Mouse (Mus musculus) erythroblast, embryonic 14.5 days (primary cell): ENCODE data around the gene Serhl. TPM values are rescaled to one million over a fixed set of nuclear protein-coding genes. Genes with fewer than 3 reads are reported as not detected.

ENCODE experiments used
- H3K27me3 ChIP-seq: 2 replicates; pipeline ENCODE4 v1.6.1; 2012; ENCODE audit warnings: inconsistent platforms; ENCODE audit not compliant: control insufficient read depth
- H3K36me3 ChIP-seq: 2 replicates; pipeline ENCODE4 v1.6.1; 2012; ENCODE audit warnings: mild to moderate bottlenecking, inconsistent platforms; ENCODE audit not compliant: control insufficient read depth
- H3K4me1 ChIP-seq: 2 replicates; pipeline ENCODE4 v1.6.1; 2012; ENCODE audit warnings: inconsistent platforms; ENCODE audit not compliant: control insufficient read depth
- H3K4me3 ChIP-seq: replicated peaks from 2 replicates; pipeline ENCODE3; 2012; ENCODE audit warnings: moderate library complexity, mild to moderate bottlenecking, inconsistent platforms
- H3K9me3 ChIP-seq: 2 replicates; pipeline ENCODE4 v1.6.1; 2012; ENCODE audit warnings: low read length, inconsistent platforms, mixed read lengths; ENCODE audit not compliant: control insufficient read depth
- GATA1 ChIP-seq: IDR thresholded peaks from 2 replicates; pipeline ENCODE4 v1.6.1; 2012; ENCODE audit warnings: low read length, inconsistent platforms, mixed read lengths
- TAL1 ChIP-seq: IDR thresholded peaks from 3 replicates; pipeline ENCODE4 v1.6.1; 2012; ENCODE audit warnings: low read length, inconsistent platforms, mixed read lengths
- polyA plus RNA-seq: library from polyadenylated mRNA; stranded (reverse); fragments of >175 nt; gene quantifications from 2 replicates; pipeline ENCODE4 v1.2.3, GENCODE M21; 2012

Serhl gene
- polyA plus RNA-seq, 1 experiment = 0.07 TPM

- Histone ChIP-seq H3K9me3 (no peaks in the 10 kb centered on the region), H3K4me3 (no peak overlapping the region), H3K4me1 (peaks cover 52% of the 10 kb centered on the region), H3K27me3 (no peaks in the 10 kb centered on the region; the same call in 1 of the 2 replicates), H3K36me3 (peaks cover 92% of the 10 kb centered on the region)
- TF ChIP-seq TAL1 = no peak
- TF ChIP-seq GATA1 = no peak
Measured at GRCm38 (mm10) chr15:83155672-83156419, 66.5 kb downstream of the Serhl start.

GRCm38 (mm10) chr15:83156929-83157666 lies 67.8 kb downstream of the Serhl start:
- no peaks in the 10 kb centered on the region for H3K9me3 ChIP-seq
- H3K36me3 ChIP-seq = peaks cover 95% of the 10 kb centered on the region
- peaks cover 55% of the 10 kb centered on the region for H3K4me1 ChIP-seq
- H3K4me3 ChIP-seq = no peak overlapping the region
- H3K27me3 ChIP-seq = no peaks in the 10 kb centered on the region; the same call in 1 of the 2 replicates
- TF ChIP-seq TAL1 = no peak
- no peak for TF ChIP-seq GATA1

- H3K36me3 ChIP-seq = peaks cover 99% of the 10 kb centered on the region
- TF ChIP-seq GATA1 (no peak), TAL1 (no peak)
- no peaks in the 10 kb centered on the region; the same call in 1 of the 2 replicates for H3K27me3 ChIP-seq
- H3K4me3 ChIP-seq = no peak overlapping the region
- H3K4me1 ChIP-seq = peaks cover 61% of the 10 kb centered on the region
- no peaks in the 10 kb centered on the region for H3K9me3 ChIP-seq
Measured at GRCm38 (mm10) chr15:83157667-83158064, 68.4 kb downstream of the Serhl start.

- H3K9me3 ChIP-seq = no peaks in the 10 kb centered on the region
- peaks cover 63% of the 10 kb centered on the region for H3K4me1 ChIP-seq
- H3K36me3 ChIP-seq = peaks cover 99% of the 10 kb centered on the region
- no peak overlapping the region for H3K4me3 ChIP-seq
- no peaks in the 10 kb centered on the region; the same call in 1 of the 2 replicates for H3K27me3 ChIP-seq
- TF ChIP-seq GATA1 (no peak), TAL1 (no peak)
Measured at GRCm38 (mm10) chr15:83158587-83159160, 69.4 kb downstream of the Serhl start.

- Histone ChIP-seq H3K4me3 (no peak overlapping the region), H3K36me3 (peaks cover 95% of the 10 kb centered on the region), H3K4me1 (peaks cover 66% of the 10 kb centered on the region), H3K27me3 (no peaks in the 10 kb centered on the region; the same call in 1 of the 2 replicates), H3K9me3 (no peaks in the 10 kb centered on the region)
- TF ChIP-seq TAL1 (no peak), GATA1 (no peak)
Measured at GRCm38 (mm10) chr15:83159823-83160222, 70.5 kb downstream of the Serhl start.

GRCm38 (mm10) chr15:83160561-83160960 lies 71.3 kb downstream of the Serhl start:
- H3K4me3 ChIP-seq = no peak overlapping the region
- TF ChIP-seq GATA1 = no peak
- H3K27me3 ChIP-seq = no peaks in the 10 kb centered on the region; the same call in 1 of the 2 replicates
- H3K36me3 ChIP-seq = peaks cover 95% of the 10 kb centered on the region
- peaks cover 72% of the 10 kb centered on the region for H3K4me1 ChIP-seq
- no peaks in the 10 kb centered on the region for H3K9me3 ChIP-seq

GRCm38 (mm10) chr15:83161062-83161748 lies 71.9 kb downstream of the Serhl start:
- Histone ChIP-seq H3K4me3 (no peak overlapping the region), H3K27me3 (no peaks in the 10 kb centered on the region; the same call in 1 of the 2 replicates), H3K9me3 (no peaks in the 10 kb centered on the region), H3K36me3 (peaks cover 95% of the 10 kb centered on the region), H3K4me1 (peaks cover 76% of the 10 kb centered on the region)
- TF ChIP-seq GATA1 = no peak
- TF ChIP-seq TAL1 = no peak

GRCm38 (mm10) chr15:83162001-83162400 lies 72.7 kb downstream of the Serhl start:
- TF ChIP-seq TAL1 (no peak), GATA1 (no peak)
- Histone ChIP-seq H3K4me3 (no peak overlapping the region), H3K9me3 (no peaks in the 10 kb centered on the region), H3K36me3 (peaks cover 95% of the 10 kb centered on the region), H3K27me3 (no peaks in the 10 kb centered on the region; the same call in 1 of the 2 replicates), H3K4me1 (peaks cover 82% of the 10 kb centered on the region)
